Comparison of ENCODE assay signal across 14 mouse cellular contexts in genomic region chr10:89527054-89527453, GRCm38 (mm10). TPM values are rescaled to one million over a fixed set of nuclear protein-coding genes. Genes with fewer than 3 reads are reported as not detected.
DNase-seq lines count a peak whose midpoint lies in the region; ATAC-seq and TF ChIP-seq lines count a peak whose summit lies in the region.
"Had no signal": no experiment of that assay in that cellular context is flagged by ENCODE, and none has a peak within 500 bp of the region (broad histone marks: within the 10 kb centered on the region; RNA-seq: fewer than 3 reads in every experiment).

No protein-coding gene starts in this region.

- no peak for TF ChIP-seq EP300 in stomach, postnatal 0 days (optimal IDR thresholded peaks at IDR 0.05)

- no peaks in the 10 kb centered on the region for H3K27me3 ChIP-seq in stomach, postnatal 0 days (ENCODE audit: control insufficient read depth, insufficient read depth, low read length)
- H3K27me3 ChIP-seq: limb, embryonic 13.5 days had no signal

- no peak overlapping the region for H3K9ac ChIP-seq in stomach, postnatal 0 days (ENCODE audit: low read length)
- H3K9ac ChIP-seq: limb, embryonic 13.5 days had no signal

- H3K4me3 ChIP-seq in stomach, postnatal 0 days (ENCODE audit: low read depth, low read length), result no peak overlapping the region
- H3K4me3 ChIP-seq: erythroblast, embryonic 14.5 days; limb, embryonic 13.5 days had no signal

- DNase-seq in lung, adult 18-20 months, result peak; percentile 11 to 20
- no peak for DNase-seq in lung, postnatal 4 days
- DNase-seq in gonadal fat pad, adult 2 months (ENCODE audit: low read depth), result peak; percentile 16
- peak; percentile 49 for DNase-seq in heart, postnatal 25 days (ENCODE audit: low spot score)
- DNase-seq in stomach, postnatal 0 days (ENCODE audit: low spot score), result peak; percentile 26
- DNase-seq in frontal cortex, adult 2 months (ENCODE audit: extremely low spot score in 1 of 2, low spot score in 1 of 2), result no peak
- no peak for DNase-seq in retina, postnatal 1 day
- DNase-seq: cerebellum, adult 8-10 months; kidney, postnatal 25 days had no signal

- 56% methylated on average over 5 of the region's 5 CpGs for WGBS in stomach, postnatal 0 days

- intact Hi-C loops in heart, postnatal 25 days (cut with DNase I), result no loop called here

- H3K27ac ChIP-seq in stomach, postnatal 0 days (replicated peaks), result no peak overlapping the region
- H3K27ac ChIP-seq: limb, embryonic 13.5 days had no signal

- no peaks in the 10 kb centered on the region for H3K4me1 ChIP-seq in stomach, postnatal 0 days (replicated peaks; ENCODE audit: control insufficient read depth, insufficient read depth)
- H3K4me1 ChIP-seq: limb, embryonic 13.5 days had no signal

- H3K36me3 ChIP-seq in stomach, postnatal 0 days (ENCODE audit: control insufficient read depth, insufficient read depth, low read length), result no peaks in the 10 kb centered on the region
- H3K36me3 ChIP-seq: limb, embryonic 13.5 days had no signal

- no peak for TF ChIP-seq CTCF in stomach, postnatal 0 days (IDR thresholded peaks at IDR 0.05; ENCODE audit: low read depth)

- no peaks in the 10 kb centered on the region for H3K9me3 ChIP-seq in stomach, postnatal 0 days (ENCODE audit: control insufficient read depth, low read length)
- H3K9me3 ChIP-seq: limb, embryonic 13.5 days had no signal

- no peak overlapping the region for H3K4me2 ChIP-seq in stomach, postnatal 0 days (replicated peaks; ENCODE audit: low read depth)
- H3K4me2 ChIP-seq: limb, embryonic 13.5 days; midbrain, embryonic 11.5 days had no signal

- ATAC-seq in stomach, postnatal 0 days (ENCODE audit: low FRiP score, low TSS enrichment), result peak; percentile 84
- no peak for ATAC-seq in cerebellum, adult (ENCODE audit: insufficient number of reproducible peaks, low FRiP score, low TSS enrichment)

RNA-seq across cellular contexts. Expression of gene Nr1h4, which starts 6.3 kb away (rescaled TPM):
- 0.35 and 0.42 TPM in 2 replicates for polyA plus RNA-seq in gonadal fat pad, adult 2 months (2012; rRNA removed)
- total RNA-seq in heart, postnatal 25 days (2021), result under 1 TPM; 0.17 to 0.42 TPM
- polyA plus RNA-seq in stomach, postnatal 0 days (2015; fragmentation: Nextera tagmentation; extraction: Ambion mirVana), result 10.5 and 11.5 TPM in 2 replicates
- 0.13 and 0.24 TPM in 2 replicates for polyA plus RNA-seq in frontal cortex, adult 2 months (2012; rRNA removed)
- polyA plus RNA-seq: erythroblast, embryonic 14.5 days; hindbrain, embryonic 11.5 days; limb, embryonic 13.5 days had no signal

Comparison
In these comparisons a context has a peak if more than half of its experiments do, and no peak if none do; other contexts are left out.
1. DNase-seq: peak in lung, adult 18-20 months (2 of 2), gonadal fat pad, adult 2 months (single experiment), heart, postnatal 25 days (single experiment) and stomach, postnatal 0 days (single experiment); none in lung, postnatal 4 days (0 of 2), frontal cortex, adult 2 months (0 of 2) and retina, postnatal 1 day (single experiment).